Mouse (Mus musculus) colon, adult 2 months (tissue): ENCODE data around the gene Fbxl15. TPM values are rescaled to one million over a fixed set of nuclear protein-coding genes. Genes with fewer than 3 reads are reported as not detected.

ENCODE experiments used
- polyA plus RNA-seq: library from polyadenylated mRNA; depleted of rRNA; stranded (reverse); fragments of >200 nt; gene quantifications from 2 replicates; pipeline ENCODE4 v1.2.3, GENCODE M21; 2012; rRNA removed

Gene Fbxl15
- 42.0 and 49.5 TPM in 2 replicates for polyA plus RNA-seq

GRCm38 (mm10) chr19:46328081-46329030 is at the start of gene Fbxl15:
Gene Fbxl15 (plus strand): TSS chr19:46328184.

GRCm38 (mm10) chr19:46304216-46304841 is 23.7 kb upstream of the Fbxl15 start, which contains the start of gene Nfkb2:
Gene Nfkb2 (plus strand): TSS chr19:46304320.

GRCm38 (mm10) chr19:46326756-46327305 is 1.2 kb upstream of the Fbxl15 start, which contains the start of gene Psd:
Gene Psd (minus strand): TSS chr19:46327156.

GRCm38 (mm10) chr19:46338331-46338936 is 10.4 kb downstream of the Fbxl15 start, which contains the start of gene Cuedc2:
Gene Cuedc2 (minus strand): TSS chr19:46338702.

GRCm38 (mm10) chr19:46350168-46350932 is 22.4 kb downstream of the Fbxl15 start, which contains the start of gene 2310034G01Rik:
Gene 2310034G01Rik (minus strand): TSS chr19:46350302.

Other genes with a start within 250 kb of the Fbxl15 start
- gene Elovl3, start 196.3 kb upstream of the Fbxl15 start, polyA plus RNA-seq: not detected in 2 replicates
- gene Pitx3, start 179.9 kb upstream of the Fbxl15 start, polyA plus RNA-seq: not detected in 2 replicates
- gene Gbf1, start 175.7 kb upstream of the Fbxl15 start, polyA plus RNA-seq: 123 and 135 TPM in 2 replicates
- 80.1 and 82.1 TPM in 2 replicates for gene Nfkb2, start 23.9 kb upstream of the Fbxl15 start, polyA plus RNA-seq
- 84.9 and 95.3 TPM in 2 replicates for gene Psd, start 1.0 kb upstream of the Fbxl15 start, polyA plus RNA-seq
- 48.1 and 49.4 TPM in 2 replicates for gene Cuedc2, start 10.5 kb downstream of the Fbxl15 start, polyA plus RNA-seq
- 91.0 and 119 TPM in 2 replicates for gene Mfsd13a, start 12.9 kb downstream of the Fbxl15 start, polyA plus RNA-seq
- 20.5 and 25.8 TPM in 2 replicates for gene 2310034G01Rik, start 22.1 kb downstream of the Fbxl15 start, polyA plus RNA-seq
- 76.8 and 91.6 TPM in 2 replicates for gene Actr1a, start 67.6 kb downstream of the Fbxl15 start, polyA plus RNA-seq
- gene Sufu, start 68.7 kb downstream of the Fbxl15 start, polyA plus RNA-seq: 10.0 and 10.6 TPM in 2 replicates
- gene Trim8, start 173.5 kb downstream of the Fbxl15 start, polyA plus RNA-seq: 50.9 and 54.0 TPM in 2 replicates
- gene Arl3, start 245.0 kb downstream of the Fbxl15 start, polyA plus RNA-seq: 6.5 and 7.5 TPM in 2 replicates
- 2.0 and 3.0 TPM in 2 replicates for gene Sfxn2, start 245.2 kb downstream of the Fbxl15 start, polyA plus RNA-seq